Mouse (Mus musculus) v-Abl transformed pro-B cells (cell line): ENCODE results near the gene Spns2.

ENCODE experiments used
- in situ Hi-C, 2 experiments: fragments of 400-800 bp; cut with MboI; formaldehyde crosslinking; loops; one replicate each; pipeline ENCODE4 v1.15.1; 2025; ENCODE audit not compliant: unreplicated experiment in 2 of 2

Gene Spns2

DNA sequence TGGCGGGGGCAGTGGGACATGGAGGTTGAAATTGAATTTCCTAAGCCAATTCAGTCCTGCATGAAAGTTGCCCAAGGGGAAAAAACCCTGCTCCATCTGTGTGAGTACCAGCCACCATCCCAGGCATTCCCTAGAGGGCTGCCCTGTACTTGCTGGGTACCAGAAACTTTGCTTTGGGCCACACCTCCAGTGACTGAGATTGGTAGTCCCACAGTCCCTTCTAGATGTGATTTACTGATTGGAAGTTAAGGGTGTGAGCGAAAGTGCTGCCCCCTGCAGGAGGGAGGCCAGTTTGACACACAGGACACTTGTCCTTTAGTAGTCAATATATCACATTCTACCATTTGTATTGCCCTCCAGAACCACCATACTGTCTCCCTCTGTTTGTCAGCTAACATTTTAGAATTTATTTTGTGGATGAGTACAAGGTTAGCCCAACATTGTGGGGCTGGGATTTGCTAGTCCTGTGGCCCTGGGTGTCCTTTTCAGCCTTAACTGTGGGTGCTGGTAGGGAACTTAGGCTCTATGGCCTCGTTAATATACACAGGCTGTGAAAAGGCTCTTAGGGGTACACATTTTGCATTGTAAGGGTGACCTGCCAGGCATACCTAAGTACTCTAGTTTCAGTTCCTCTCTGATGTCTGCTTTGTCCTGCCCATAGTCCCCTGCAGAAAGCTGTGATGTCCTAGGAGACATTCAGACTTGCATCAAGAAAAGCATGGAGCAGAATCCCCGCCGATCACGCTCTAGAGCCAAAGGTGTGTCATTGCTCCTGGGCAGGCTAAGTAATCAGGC lies 43.2 kb downstream of the Spns2 start:
- in situ Hi-C loops: loop anchor here (25.0 kb wide), 2 partner anchors 291 to 591 kb away; partner anchors contain the start of gene Ncbp3 (in 1 of the 2)

DNA sequence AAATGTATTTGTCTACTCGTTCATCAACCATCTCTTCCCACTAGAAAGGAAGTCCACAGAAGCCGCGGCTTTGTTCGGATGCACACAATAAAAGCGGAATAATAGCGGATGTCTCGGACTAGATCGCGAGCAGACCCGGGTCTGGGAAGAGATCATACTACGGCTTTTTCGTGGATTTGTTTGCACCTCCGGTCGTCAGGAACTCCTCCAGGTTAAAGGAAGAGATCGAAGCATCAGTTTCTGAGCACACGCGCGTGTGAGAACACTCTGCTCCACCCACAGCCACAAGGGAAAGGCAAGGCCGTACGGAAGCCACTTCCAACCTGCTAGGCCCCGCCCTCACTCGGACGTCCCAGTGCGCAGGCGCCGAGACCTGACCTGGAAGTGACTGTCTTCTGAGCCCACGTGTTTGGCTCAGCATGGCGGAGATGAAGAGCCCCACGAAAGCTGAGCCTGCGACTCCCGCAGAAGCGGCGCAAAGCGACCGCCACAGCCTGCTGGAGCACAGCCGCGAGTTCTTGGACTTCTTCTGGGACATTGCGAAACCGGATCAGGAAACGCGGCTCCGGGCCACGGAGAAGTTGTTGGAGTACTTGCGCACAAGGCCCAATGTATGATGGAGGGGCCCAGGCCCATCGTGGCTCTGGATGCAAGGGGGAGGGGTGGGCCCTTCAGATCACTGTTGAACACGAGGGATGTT lies 48.6 kb downstream of the Spns2 start, which contains the start of gene Mybbp1a:
TSS of gene Mybbp1a (plus strand) at position 391 of the 700 bp plus-strand sequence.
- in situ Hi-C loops: loop anchor here (25.0 kb wide), 2 partner anchors 296 to 596 kb away; partner anchors contain the start of gene Ncbp3 (in 1 of the 2)

DNA sequence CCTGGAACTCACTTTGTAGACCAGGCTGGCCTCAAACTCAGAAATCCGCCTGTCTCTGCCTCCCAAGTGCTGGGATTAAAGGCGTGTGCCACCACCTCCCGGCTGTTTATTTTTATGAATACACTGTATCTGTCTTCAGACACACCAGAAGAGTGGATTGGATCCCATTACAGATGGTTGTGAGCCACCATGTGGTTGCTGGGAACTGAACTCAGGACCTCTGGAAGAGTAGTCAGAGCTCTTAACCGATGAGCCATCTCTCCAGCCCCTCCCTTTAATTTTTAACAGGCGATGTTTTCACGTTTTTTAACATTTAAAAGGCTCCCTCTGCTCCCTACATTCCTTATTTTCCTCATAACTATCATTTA lies 49.1 kb downstream of the Spns2 start:
- in situ Hi-C loops: loop anchor here (25.0 kb wide), 2 partner anchors 297 to 597 kb away; partner anchors contain the start of gene Ncbp3 (in 1 of the 2)

DNA sequence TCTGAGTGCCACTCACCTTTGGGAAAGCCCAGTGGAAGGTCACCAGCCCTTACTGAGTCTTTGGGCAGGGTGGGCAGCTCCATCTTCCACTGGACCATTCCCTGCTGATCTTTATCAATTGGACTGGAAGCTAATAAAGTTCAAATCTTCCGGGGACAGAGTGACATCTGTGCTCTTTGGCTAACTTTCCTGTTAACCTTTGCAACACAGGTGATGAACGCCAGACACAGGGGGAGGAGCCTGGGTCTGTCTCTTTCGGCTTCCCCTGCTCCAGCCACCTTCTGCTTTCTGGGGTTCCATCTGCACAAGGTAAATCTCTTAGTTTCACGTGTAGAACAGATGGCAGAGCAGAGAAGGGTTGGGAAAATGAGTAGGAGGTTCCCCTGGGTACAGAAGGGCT lies 51.3 kb downstream of the Spns2 start:
- in situ Hi-C loops: loop anchor here (10.0 to 25.0 kb wide), 3 partner anchors 96 to 599 kb away; partner anchors contain the start of gene Ncbp3 (in 1 of the 2)

DNA sequence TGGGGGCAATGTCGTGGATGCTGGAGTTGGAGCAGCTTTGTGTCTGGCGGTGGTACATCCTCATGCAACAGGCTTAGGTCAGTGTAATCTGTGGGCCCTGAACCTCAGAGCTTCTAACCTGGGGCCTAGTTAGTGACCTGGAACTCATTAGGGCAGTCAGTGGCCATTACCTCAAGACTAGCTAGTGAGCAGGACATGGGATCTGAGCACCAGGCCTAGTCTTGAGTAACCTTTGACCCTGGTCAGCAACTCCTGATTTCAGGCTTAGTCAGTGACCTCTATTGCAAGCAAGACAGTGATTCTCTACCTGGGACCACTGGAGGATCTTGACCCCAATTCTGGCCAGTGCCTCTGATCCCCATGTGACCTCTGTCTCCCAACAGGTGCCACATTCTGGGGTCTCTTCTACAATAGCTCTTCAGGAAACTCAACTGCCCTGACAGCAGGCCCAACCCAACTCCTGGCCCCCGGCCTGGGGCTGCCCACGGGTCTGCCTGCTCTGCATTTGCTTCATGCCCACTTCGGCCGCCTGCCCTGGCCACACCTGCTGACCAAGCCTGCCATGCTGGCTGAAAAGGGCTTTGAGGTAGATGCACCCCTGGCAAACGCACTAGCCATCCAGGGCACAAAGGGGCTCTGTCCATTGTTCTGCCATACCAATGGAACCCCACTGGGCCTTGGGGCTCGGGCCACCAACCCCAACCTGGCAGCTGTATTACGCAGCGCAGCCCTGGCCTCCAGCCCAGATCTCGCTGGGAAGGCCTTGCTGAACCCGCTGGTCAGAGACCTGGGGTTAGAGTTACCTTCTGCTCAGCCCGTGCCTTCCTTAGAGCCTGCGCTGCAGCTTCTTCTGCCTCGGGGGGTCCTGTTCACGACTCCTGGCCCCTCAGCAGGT lies 52.7 kb downstream of the Spns2 start:
- in situ Hi-C loops: loop anchor here (10.0 to 25.0 kb wide), 3 partner anchors 98 to 600 kb away; partner anchors contain the start of gene Ncbp3 (in 1 of the 2)

DNA sequence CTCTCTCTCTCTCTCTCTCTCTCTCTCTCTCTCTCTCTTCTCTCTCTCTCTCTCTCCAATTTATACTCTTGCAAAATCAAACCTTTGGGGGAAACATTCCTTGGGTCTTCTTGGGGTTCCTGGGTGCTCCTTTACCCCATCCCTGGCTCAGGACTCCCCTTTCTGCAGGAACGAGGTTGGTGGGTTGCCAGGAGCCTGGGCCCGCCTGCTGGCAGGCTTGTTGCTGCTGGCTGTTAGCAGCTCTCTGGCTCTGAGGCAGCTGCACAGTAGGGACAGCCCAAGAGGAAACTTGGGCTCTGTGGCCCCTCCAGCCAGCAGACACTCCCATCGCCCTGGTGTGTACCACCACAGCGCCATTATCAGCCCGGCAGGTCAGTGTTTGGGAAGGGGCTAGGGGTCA lies 53.4 kb downstream of the Spns2 start:
- in situ Hi-C loops: loop anchor here (10.0 to 25.0 kb wide), 3 partner anchors 99 to 601 kb away; partner anchors contain the start of gene Ncbp3 (in 1 of the 2)

DNA sequence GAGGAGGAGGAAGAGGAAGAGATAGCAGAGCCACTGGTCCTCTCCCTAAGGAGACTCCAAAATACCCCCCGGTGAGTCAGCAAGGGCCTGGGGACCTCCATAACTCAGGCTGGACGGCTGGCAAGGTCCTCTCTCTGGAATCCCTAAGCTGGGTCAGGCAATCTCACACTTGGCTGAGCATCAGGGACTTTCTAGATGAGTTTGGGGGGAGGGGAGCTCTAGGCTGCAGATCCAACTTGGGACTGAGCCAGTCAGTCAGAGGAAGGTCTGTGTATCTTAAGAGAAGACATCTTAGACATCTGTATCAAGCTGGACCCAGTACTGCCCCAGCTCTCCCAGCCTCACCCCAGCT lies 54.0 kb downstream of the Spns2 start:
- in situ Hi-C loops: loop anchor here (10.0 to 25.0 kb wide), 3 partner anchors 99 to 602 kb away; partner anchors contain the start of gene Ncbp3 (in 1 of the 2)

DNA sequence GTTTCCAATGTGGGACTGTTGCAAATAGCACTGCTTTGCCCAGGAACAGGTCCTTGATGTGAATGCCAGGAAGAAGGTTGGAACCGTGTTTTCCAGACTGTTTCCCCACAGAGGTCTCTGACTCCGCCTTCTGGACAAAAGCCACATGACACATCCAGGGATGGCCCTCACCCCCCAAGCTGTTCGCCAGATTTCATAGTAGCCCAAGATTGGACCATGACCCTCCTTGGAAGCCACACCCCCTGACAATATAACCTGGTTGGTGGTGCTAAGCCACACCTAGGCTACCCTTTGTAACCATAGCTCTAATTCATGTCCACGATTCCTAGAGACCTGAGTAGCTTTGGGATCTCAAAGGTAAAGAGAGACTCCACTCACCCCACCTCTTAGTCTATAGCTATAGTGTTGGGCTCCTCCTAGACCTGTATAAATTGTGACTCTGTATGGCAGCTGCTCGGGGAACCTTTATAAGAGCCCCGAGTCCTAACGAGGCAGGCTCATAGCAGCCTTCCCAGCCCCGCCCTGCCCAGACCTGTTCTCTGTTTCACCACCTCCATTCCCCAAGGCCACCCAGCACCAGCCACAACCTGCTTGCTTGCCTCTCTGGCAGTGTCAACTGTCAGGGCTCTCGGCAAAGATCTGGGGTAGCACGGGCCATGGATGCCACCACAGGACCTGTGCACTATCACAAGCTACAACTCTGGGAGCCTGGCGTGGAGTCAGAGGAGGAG lies 54.6 kb downstream of the Spns2 start, which contains the start of gene Ggt6:
TSS of gene Ggt6 (plus strand) at position 564 of the 731 bp plus-strand sequence.
- in situ Hi-C loops: loop anchor here (5.0 to 25.0 kb wide), 6 partner anchors 100 to 602 kb away; partner anchors contain the start of genes Med31 (in 1 of the 2) and Ncbp3 (in 1 of the 2)

DNA sequence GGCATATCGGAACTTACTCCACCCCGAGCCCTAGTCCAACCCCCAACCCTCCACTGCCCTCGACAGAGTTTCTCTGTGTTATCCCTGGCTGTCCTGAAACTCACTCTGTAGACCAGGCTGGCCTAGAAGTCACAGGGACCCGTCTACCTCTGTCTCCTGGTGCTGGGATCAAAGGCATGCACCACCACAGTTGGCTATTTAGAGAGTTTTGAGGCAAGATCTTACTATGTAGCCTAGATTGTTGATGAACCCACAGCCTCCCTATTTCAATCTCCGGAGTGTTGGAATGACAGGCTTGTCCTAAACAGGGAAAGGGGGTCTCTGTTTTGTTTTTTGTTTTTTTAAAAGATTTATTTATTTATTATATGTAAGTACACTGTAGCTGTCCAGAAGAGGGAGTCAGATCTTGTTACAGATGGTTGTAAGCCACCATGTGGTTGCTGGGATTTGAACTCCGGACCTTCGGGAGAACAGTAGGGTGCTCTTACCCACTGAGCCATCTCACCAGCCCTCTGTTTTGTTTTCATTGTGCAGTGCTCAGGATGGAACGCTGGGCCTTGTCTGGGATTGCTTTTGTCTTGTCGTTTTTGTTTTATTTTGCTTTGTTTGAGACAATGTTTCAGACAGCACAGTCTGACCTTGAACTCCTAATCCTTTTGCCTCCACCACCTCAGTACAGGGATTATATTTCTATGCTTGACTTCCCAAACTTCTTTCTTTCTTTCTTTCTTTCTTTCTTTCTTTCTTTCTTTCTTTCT lies 59.2 kb downstream of the Spns2 start:
- in situ Hi-C loops: loop anchor here (5.0 to 25.0 kb wide), 6 partner anchors 104 to 607 kb away; partner anchors contain the start of genes Med31 (in 1 of the 2) and Ncbp3 (in 1 of the 2)

DNA sequence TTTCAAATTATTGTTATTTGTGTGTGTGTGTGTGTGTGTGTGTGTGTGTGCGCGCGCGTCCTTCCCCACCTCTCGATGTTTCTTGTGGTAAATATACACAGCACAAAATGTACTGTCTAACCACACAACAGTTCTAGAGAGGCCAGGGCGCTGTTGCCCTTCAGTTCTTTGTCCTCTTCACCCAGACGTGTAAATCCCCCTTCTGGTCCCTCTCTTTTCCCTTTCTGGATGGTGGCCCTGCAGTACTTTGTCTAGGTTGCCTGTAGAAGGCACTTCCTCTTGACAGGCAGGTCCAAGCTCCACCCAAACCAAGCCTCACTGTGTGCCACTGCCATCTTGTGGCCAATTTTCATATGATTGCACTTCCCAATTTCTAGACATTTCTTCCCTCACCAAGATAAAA lies 60.4 kb downstream of the Spns2 start:
- in situ Hi-C loops: loop anchor here (5.0 to 25.0 kb wide), 5 partner anchors 72 to 1092 kb away; partner anchors contain the start of gene Ncbp3 (in 1 of the 2)

DNA sequence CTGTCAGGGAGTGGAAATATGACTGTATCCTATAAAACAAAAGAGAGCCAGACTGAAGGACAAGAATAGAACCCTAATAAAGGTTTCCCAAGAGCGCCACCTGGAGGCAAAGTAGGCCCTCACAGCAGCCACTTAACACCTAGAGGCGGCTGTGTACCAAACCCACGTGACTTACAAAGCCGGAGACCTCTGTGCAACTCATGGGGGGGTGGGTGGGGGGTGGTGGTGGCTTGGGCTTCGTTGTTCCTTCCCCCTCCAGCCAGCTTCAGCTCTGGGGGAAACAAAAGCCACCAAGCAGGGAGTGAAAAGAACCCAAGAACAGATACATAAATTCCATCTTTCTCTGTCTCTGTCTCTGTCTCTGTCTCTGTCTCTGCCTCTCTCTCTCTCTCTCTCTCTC lies 61.0 kb downstream of the Spns2 start:
- in situ Hi-C loops: loop anchor here (5.0 to 25.0 kb wide), 5 partner anchors 71 to 1091 kb away; partner anchors contain the start of gene Ncbp3 (in 1 of the 2)

DNA sequence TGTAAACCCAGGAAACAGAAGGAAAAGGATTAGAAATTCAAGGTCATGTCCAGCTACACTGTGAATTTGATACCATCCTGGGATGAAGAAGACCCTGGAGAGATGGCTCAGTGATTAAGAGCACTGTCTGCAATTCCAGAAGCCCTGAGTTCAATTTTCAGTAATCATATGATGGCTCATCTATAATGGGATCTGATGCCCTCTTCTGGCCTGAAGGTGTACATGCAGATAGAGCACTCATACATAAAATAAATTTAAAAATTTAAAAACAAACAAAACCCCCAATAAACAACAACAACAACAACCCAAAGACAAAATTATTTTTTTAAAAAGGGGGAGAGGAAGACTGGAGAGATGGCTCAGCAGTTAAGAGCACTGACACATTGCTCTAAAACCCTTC lies 62.8 kb downstream of the Spns2 start:
- in situ Hi-C loops: loop anchor here (5.0 to 25.0 kb wide), 5 partner anchors 70 to 1090 kb away; partner anchors contain the start of gene Ncbp3 (in 1 of the 2)

DNA sequence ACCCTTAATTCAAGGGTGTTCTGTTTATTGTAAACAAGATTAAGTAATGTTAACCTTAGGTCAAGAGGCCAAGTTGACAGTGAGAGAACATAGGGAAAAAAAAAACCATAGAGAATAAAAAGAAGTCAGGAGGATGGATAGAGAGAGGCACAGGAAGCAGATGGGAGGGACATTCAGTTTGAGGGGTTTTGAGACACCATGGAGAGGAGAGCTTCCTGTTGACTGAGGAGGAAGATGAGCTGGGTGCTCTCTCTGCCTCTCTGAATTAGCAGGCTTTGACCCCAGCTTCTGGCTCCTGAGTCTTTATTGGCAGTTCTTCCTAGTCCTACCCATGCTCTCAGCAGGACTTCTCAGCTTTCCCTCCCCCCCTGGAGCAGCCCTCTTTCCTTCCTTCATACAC lies 64.5 kb downstream of the Spns2 start:
- in situ Hi-C loops: loop anchor here (5.0 to 25.0 kb wide), 5 partner anchors 68 to 1088 kb away; partner anchors contain the start of gene Ncbp3 (in 1 of the 2)

DNA sequence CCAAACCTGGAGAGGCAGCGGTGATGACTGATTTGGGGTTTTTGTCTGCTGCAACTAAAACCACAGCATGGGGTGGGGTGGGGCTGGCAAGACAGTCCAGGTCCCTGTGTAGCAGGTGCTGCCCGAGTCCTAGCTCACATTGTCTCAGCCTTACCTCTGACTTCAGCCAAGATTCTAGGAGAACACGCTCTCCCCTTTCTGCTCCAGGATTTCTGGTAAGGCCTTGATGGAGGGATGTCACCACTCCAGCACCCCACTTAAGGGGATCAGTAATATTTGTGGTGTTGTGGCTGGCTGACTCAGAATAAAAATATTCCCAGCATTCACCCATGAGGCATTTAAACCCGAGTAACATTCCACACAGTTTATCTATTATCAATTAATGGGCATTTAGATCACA lies 66.0 kb downstream of the Spns2 start:
- in situ Hi-C loops: no loop called here

DNA sequence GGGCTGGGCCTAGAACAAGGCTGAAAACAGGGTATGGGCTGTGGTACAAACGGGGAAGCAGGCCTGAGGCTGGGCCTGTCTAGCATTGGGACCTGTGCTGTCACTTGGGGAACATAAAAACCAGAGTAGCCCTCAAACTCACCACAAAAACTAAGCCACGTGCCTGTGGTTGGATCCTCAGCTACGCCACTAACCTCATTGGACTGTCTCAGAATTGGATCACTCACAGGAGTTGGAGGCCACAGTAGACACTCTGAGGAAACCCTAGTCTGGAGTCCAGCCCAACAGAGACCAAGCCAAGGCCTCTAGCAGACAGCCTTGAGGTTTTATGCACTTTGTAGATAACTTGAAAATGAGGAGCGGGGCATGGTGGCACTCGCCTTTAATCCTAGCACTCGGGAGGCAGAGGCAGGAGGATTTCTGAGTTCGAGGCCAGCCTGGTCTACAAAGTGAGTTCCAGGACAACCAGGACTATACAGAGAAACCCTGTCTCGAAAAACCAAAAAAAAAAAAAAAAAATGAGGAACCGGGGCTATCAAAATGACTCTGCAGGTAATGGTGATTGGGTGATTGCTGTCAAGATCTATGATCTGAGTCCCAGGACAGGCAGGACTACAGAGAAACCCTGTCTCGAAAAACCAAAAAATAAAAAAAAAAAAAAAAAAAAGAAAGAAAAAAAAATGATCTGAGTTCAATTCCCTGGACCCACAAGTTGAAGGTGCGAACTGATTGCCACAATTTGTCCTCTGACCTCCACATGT lies 68.0 kb downstream of the Spns2 start:
- in situ Hi-C loops: no loop called here

DNA sequence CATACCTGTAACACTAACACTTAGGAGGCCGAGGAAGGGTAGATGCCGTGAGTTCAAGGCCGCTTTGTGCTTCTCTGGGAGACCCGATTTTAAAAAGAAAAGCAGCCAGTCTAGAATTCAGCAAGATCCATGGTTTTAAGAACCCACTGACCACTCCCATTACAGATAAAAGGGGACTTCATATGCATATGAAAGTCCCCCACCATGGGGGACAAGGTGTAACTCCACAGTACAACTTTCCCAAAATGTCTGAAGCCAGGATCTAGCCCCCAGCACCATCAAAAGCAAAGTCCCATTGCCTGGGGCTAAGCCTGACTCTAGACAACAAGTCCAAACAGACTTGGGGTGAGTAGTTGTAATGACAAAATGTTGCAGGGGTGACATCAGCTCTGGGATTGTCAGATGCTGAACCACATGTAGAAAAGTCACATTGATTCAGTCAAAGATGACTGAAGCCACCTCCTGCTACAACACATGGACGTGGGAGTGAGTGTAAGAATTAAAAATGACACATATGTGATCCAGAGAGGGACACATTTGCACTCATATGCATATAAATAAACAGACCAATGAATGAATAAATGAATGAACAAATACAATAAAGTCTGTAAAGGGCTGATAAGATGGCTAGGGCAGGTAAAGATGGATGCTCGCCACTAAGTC lies 69.1 kb downstream of the Spns2 start:
- in situ Hi-C loops: no loop called here

DNA sequence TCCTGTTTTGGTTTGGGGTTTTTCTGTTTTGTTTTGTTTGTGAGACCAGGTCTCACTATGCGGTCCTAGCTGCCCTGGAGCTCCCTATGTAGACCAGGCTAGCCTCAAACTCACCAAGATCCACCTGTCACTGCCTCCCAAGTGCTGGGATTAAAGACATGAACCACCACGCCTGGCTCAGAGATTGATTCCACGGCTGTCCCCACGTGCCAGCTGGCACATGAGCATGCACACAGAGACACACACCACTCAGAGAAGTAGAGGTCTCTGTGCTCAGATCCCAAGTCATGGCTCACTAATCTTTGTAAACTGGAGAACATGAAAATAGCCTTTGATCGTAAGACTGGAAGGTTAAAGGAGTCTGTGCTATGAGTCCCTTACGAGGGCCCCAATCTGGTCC lies 70.7 kb downstream of the Spns2 start:
- in situ Hi-C loops: no loop called here
